Mouse (Mus musculus) hindbrain, embryonic 15.5 days (tissue): Measurements from ENCODE around the gene Diablo. TPM values are rescaled to one million over a fixed set of nuclear protein-coding genes. Genes with fewer than 3 reads are reported as not detected.
"Not testable (repeated sequence)": the region's sequence is repeated elsewhere in the genome, so short reads cannot be mapped to it uniquely, and the experiment has no call there.

Source experiments
- ATAC-seq: fragments of 200-750 bp; cut with Nextera tagmentation; 2 replicates; pipeline ENCODE4 v1.8.0; 2017; ENCODE audit warnings: low read depth, moderate number of reproducible peaks, moderate TSS enrichment; ENCODE audit not compliant: low FRiP score
- H3K27ac ChIP-seq: fragments of 300-500 bp; sonication (generic); replicated peaks from 2 replicates; pipeline ENCODE4 v1.5.1; 2015; ENCODE audit warnings: mild to moderate bottlenecking, inconsistent platforms
- H3K27me3 ChIP-seq: fragments of 300-500 bp; sonication (generic); 2 replicates; pipeline ENCODE4 v1.6.1; 2015; ENCODE audit warnings: control low read depth, inconsistent platforms
- H3K36me3 ChIP-seq: fragments of 300-500 bp; sonication (generic); 2 replicates; pipeline ENCODE4 v1.6.1; 2015; ENCODE audit warnings: control low read depth, inconsistent platforms
- H3K4me1 ChIP-seq: fragments of 300-500 bp; sonication (generic); replicated peaks from 2 replicates; pipeline ENCODE4 v1.6.1; 2015; ENCODE audit warnings: control low read depth, inconsistent platforms
- H3K4me2 ChIP-seq: fragments of 300-500 bp; sonication (generic); 2 replicates; pipeline ENCODE4 v1.6.1; 2015; ENCODE audit warnings: moderate library complexity, mild to moderate bottlenecking, inconsistent platforms
- H3K4me3 ChIP-seq: fragments of 300-500 bp; sonication (generic); 2 replicates; pipeline ENCODE4 v1.5.1; 2015; ENCODE audit warnings: mild to moderate bottlenecking, inconsistent platforms
- H3K9ac ChIP-seq: fragments of 300-500 bp; sonication (generic); 2 replicates; pipeline ENCODE4 v1.6.1; 2015; ENCODE audit warnings: inconsistent platforms
- H3K9me3 ChIP-seq: fragments of 300-500 bp; sonication (generic); 2 replicates; pipeline ENCODE4 v1.6.1; 2016; ENCODE audit warnings: control low read depth, inconsistent platforms
- WGBS: fragments of 180-500 bp; shearing (Covaris S2); methylation state at CpG from one replicate; pipeline ENCODE4 v1.1.7; 2015; 5-methylcytosine and 5-hydroxymethylcytosine counted together
- polyA plus RNA-seq: library from polyadenylated mRNA; unstranded; fragments of >200 nt; fragmentation: Nextera tagmentation; extraction: Ambion mirVana; gene quantifications from 2 replicates; pipeline ENCODE4 v1.2.1, GENCODE M21; 2015

Diablo gene
- polyA plus RNA-seq, 1 experiment from 2014 or later: 106 TPM

DNA sequence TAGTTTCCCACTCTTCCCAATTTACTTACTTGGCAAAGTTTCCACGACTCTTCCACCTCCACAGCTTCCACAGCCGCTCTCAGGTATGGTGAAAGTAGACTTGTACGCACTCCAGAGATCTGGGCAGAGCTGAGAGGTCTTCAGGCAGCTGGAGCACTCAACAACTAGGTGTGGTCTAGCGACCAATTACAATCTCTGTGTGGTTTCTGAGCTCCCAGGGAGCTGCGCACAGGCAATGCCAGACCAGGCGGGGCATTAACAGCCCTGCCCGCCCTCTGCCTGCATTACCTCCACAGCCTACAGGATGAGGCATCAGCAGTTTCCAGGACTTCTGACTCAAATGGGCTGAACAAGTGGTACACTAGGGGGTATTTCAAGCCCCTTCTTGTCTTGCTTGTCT lies 1.3 kb upstream of the Diablo start, which contains the start of gene Gm49027:
Gene Gm49027, minus strand, starts transcription at position 208 of the 400 bp plus-strand sequence.
- Histone ChIP-seq H3K4me2 (peak within 1 kb of the TSS; percentile 77), H3K27me3 (no peaks in the 10 kb centered on the region), H3K4me1 (peaks cover 27% of the 10 kb centered on the region), H3K9ac (peak within 1 kb of the TSS; percentile 50), H3K4me3 (peak within 1 kb of the TSS; percentile 81), H3K27ac (peak within 1 kb of the TSS; percentile 79), H3K9me3 (no peaks in the 10 kb centered on the region), H3K36me3 (peaks cover 18% of the 10 kb centered on the region)
- no peak for ATAC-seq
- WGBS: 90% methylated on average over 7 of the region's 7 CpGs

DNA sequence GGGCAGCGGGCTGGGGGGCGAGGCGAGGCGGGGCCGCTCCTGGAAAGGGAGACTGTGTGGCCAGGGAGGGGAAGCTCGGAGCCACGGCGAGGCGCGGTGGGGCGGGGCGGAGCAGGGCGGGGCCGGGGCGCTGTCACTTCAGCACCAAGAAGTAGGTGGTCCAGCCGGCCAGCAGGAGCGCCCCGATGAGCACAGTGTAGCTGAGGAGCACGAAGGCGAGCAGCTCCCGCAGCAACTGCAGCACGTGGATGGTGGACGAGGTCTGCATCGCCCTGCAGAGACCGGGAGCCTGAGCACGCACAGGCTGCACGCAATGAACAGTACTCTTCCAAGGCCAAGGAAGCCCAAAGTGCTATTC lies 396 bp upstream of the Diablo start:
- 0% methylated on average over 25 of the region's 27 CpGs for WGBS
- H3K27ac ChIP-seq: peak overlapping the region; percentile 79
- H3K9me3 ChIP-seq: no peaks in the 10 kb centered on the region
- peak; percentile 93 for ATAC-seq
- H3K4me3 ChIP-seq: peak overlapping the region; percentile 81
- H3K36me3 ChIP-seq: peaks cover 9% of the 10 kb centered on the region
- H3K9ac ChIP-seq: peak overlapping the region; percentile 50
- H3K4me1 ChIP-seq: peaks cover 27% of the 10 kb centered on the region
- H3K4me2 ChIP-seq: peak overlapping the region; percentile 77
- no peaks in the 10 kb centered on the region for H3K27me3 ChIP-seq

DNA sequence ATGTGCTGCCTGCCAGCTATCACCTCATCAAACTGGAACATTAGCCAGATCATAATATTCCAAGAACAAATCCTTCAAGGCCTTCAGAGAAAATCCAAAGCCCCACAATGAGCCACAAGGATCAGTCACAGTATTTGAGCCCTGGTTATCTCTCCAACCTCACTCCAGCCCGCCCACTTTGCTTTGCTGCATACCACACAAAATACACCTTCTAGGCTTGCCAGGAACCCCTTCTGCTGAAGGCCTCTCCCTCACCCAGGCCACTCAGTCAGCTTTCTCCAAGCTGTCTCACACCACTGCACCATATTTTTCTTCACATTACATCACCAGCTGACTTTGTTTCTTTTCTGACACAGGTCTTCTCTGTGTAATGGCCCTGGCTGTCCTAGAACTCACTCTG lies 1.8 kb downstream of the Diablo start:
- 96% methylated on average over 1 of the region's 1 CpGs for WGBS
- no peak overlapping the region for H3K9ac ChIP-seq
- no peak overlapping the region for H3K27ac ChIP-seq
- peaks cover 27% of the 10 kb centered on the region for H3K4me1 ChIP-seq
- H3K4me3 ChIP-seq: no peak overlapping the region
- H3K27me3 ChIP-seq: no peaks in the 10 kb centered on the region
- peaks cover 14% of the 10 kb centered on the region for H3K36me3 ChIP-seq
- ATAC-seq: no peak
- H3K4me2 ChIP-seq: no peak overlapping the region
- no peaks in the 10 kb centered on the region for H3K9me3 ChIP-seq

DNA sequence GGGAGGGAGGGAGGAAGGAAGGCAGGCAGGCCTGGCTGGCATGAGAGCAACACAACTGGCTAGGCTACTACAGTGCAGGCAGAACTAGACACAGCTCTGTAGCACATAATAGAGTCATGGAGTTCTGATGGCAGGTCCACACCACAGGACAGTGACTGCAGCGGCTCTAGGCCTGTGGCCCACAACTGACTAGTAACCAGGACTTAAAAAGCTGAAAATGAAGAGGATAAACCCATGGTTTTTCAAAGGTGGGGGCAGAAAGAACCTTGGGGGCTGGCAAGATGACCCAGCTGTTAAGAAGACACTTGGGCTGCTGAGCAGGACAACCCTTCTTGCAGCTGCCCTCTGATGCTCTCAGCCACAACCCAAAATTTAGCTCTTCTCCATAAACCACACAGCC lies 2.4 kb downstream of the Diablo start:
- no peak overlapping the region for H3K4me3 ChIP-seq
- no peak overlapping the region for H3K27ac ChIP-seq
- no peak overlapping the region for H3K9ac ChIP-seq
- no peaks in the 10 kb centered on the region for H3K9me3 ChIP-seq
- peaks cover 27% of the 10 kb centered on the region for H3K4me1 ChIP-seq
- H3K4me2 ChIP-seq: no peak overlapping the region
- H3K27me3 ChIP-seq: no peaks in the 10 kb centered on the region
- no peak for ATAC-seq
- H3K36me3 ChIP-seq: peaks cover 17% of the 10 kb centered on the region
- WGBS: 88% methylated on average over 1 of the region's 1 CpGs

DNA sequence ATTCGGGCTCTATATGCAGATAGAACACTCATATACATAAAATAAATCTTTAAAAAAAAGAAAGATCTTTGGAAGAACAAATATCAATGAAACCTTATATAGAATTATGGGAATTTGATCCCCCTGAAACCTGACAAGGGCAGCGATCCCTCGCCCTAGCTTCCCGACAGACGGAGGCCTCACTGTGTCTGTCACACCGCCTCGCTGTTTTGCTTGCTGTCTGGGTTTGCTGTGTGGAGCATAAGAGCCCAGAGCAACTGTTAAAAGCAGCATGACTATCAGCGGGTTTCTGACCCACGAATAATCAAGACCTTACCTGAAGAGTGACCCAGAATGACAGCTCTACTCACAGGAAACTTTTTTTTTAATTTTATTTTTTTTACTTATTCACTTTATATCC lies 3.3 kb downstream of the Diablo start:
- H3K36me3 ChIP-seq: peaks cover 24% of the 10 kb centered on the region
- WGBS: 91% methylated on average over 9 of the region's 9 CpGs
- peaks cover 27% of the 10 kb centered on the region for H3K4me1 ChIP-seq
- H3K27me3 ChIP-seq: no peaks in the 10 kb centered on the region
- H3K9ac ChIP-seq: no peak overlapping the region
- H3K9me3 ChIP-seq: no peaks in the 10 kb centered on the region
- no peak overlapping the region for H3K27ac ChIP-seq
- H3K4me2 ChIP-seq: no peak overlapping the region
- no peak overlapping the region for H3K4me3 ChIP-seq
- ATAC-seq: no peak

DNA sequence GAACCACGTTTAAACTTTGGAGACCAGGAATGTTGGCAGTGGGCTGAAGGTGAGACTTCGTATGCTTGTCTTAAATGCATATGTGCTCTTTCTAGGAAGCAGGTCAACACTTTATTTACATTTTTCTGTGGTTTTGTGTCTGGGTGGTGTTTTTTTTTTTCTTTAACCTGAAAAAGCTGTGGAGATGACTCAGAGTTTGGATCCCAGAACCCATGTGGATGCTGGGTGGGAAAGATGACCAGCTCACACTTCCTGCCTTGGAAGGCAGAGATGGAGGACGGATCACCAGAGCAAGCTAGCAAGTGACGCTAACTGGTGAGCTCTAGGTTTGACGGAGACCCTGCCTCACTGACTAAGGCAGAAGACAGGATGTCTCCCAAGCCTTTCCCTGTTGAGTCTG lies 9.1 kb downstream of the Diablo start:
- Histone ChIP-seq H3K9me3 (no peaks in the 10 kb centered on the region), H3K9ac (no peak overlapping the region), H3K4me1 (no peaks in the 10 kb centered on the region), H3K27ac (no peak overlapping the region), H3K27me3 (no peaks in the 10 kb centered on the region), H3K4me3 (no peak overlapping the region), H3K4me2 (no peak overlapping the region), H3K36me3 (peaks cover 37% of the 10 kb centered on the region)
- no peak for ATAC-seq
- WGBS: 92% methylated on average over 5 of the region's 5 CpGs

DNA sequence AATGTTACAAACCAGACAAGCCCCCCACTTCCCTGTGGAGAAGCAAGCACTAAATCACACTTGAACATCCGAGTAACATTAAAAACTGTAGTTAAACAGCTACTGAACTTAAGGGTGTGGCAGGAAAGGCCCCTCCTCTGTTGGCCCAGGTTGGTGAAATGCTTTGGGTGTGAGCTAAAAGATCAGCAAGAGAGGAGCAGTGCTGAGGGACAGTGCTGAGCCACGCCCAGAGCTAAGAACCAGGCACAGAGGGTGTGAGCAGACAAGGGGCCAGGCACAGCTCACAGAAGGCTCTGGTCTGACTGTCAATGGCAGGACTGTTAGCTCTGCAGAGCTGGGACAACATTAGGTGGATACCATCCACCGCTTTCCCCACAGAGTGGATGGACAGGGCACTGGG lies 11.9 kb downstream of the Diablo start:
- ATAC-seq: no peak
- WGBS: 71% methylated on average over 3 of the region's 3 CpGs
- Histone ChIP-seq H3K9ac (no peak overlapping the region), H3K27me3 (0 out of 2 replicates have a peak, but pooled peaks cover 2% of the 10 kb centered on the region), H3K4me1 (peaks cover 18% of the 10 kb centered on the region), H3K27ac (no peak overlapping the region), H3K36me3 (peaks cover 25% of the 10 kb centered on the region), H3K4me2 (no peak overlapping the region), H3K4me3 (no peak overlapping the region), H3K9me3 (no peaks in the 10 kb centered on the region)

DNA sequence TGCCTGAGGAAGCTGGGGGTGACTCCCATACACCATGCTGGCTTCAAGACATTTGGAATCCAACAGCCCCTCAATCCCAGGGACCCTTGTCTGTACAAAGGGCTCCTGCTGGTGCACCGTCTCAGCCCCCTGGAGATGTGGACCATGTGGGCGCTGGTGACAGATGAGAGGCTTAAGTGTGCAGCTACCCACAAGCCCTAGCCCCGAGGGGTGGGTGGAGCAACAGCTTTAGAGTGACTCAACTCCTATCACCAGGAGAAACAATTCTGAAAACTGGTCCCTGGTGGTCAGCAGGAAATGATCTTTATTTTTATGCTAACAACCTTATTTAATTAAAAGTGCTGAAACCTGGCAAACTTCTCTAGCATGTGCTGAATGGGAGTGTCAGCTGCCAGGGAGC lies 12.6 kb downstream of the Diablo start:
- WGBS: 86% methylated on average over 3 of the region's 3 CpGs
- Histone ChIP-seq H3K4me1 (peaks cover 18% of the 10 kb centered on the region), H3K36me3 (peaks cover 18% of the 10 kb centered on the region)
- H3K27ac ChIP-seq, ATAC-seq, H3K9me3 ChIP-seq, H3K4me3 ChIP-seq, H3K9ac ChIP-seq, H3K4me2 ChIP-seq, H3K27me3 ChIP-seq: not testable (repeated sequence)

DNA sequence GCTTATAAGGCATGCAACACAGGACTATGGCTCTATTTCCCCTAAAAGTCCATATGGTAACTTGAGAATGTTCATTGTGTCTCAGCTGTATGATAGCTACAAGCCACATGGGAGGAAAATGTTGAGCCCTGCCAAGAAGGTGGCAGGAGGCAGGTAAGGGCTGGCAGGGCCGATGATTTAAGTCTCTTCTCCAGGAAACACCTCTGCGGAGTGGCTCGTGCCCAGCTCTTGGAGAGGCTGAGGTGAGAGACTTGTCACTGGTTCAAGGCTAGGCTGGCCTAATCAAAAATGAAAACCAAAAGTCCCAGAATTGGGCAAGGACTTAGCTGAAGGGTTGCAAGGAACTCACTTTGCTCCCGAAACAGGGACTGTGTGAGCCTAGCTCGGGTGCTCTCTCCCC lies 13.8 kb downstream of the Diablo start, which contains the start of gene B3gnt4:
Gene B3gnt4, plus strand, starts transcription at position 301 of the 400 bp plus-strand sequence.
- Histone ChIP-seq H3K4me1 (peaks cover 18% of the 10 kb centered on the region), H3K27ac (no peak within 1 kb of the TSS), H3K9me3 (no peaks in the 10 kb centered on the region), H3K36me3 (peaks cover 10% of the 10 kb centered on the region; the same call in 1 of the 2 replicates), H3K9ac (no peak within 1 kb of the TSS), H3K4me3 (no peak within 1 kb of the TSS), H3K4me2 (peak within 1 kb of the TSS; percentile 86), H3K27me3 (0 out of 2 replicates have a peak, but pooled peaks cover 3% of the 10 kb centered on the region)
- no peak for ATAC-seq
- 88% methylated on average over 5 of the region's 5 CpGs for WGBS

DNA sequence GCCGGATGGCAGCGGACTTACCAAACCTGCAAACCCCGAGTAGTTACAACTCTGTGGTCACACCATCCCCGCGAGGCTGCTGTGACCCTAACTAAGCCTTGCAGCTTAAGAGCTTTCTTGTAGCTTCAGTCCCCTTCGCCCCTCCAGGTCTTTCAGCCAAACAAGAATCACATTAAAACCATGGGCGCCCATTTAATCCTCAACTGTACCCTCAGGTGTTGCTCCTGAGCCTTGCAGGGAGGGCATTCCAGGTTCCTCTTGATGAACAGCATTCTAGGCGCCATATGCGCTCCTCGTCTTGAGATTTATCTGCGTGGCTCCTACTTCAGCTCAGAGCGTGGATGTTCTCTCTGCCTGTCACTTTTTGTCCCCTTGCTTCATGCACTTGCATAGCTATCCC lies 15.1 kb downstream of the Diablo start:
- peak overlapping the region; percentile 86 for H3K4me2 ChIP-seq
- no peak for ATAC-seq
- H3K4me1 ChIP-seq: peaks cover 18% of the 10 kb centered on the region
- no peaks in the 10 kb centered on the region for H3K9me3 ChIP-seq
- peak overlapping the region; percentile 51 for H3K4me3 ChIP-seq
- 8% methylated on average over 12 of the region's 12 CpGs for WGBS
- peaks cover 10% of the 10 kb centered on the region; the same call in 1 of the 2 replicates for H3K36me3 ChIP-seq
- no peak overlapping the region for H3K27ac ChIP-seq
- H3K9ac ChIP-seq: peak overlapping the region; percentile 37
- H3K27me3 ChIP-seq: 0 out of 2 replicates have a peak, but pooled peaks cover 3% of the 10 kb centered on the region

DNA sequence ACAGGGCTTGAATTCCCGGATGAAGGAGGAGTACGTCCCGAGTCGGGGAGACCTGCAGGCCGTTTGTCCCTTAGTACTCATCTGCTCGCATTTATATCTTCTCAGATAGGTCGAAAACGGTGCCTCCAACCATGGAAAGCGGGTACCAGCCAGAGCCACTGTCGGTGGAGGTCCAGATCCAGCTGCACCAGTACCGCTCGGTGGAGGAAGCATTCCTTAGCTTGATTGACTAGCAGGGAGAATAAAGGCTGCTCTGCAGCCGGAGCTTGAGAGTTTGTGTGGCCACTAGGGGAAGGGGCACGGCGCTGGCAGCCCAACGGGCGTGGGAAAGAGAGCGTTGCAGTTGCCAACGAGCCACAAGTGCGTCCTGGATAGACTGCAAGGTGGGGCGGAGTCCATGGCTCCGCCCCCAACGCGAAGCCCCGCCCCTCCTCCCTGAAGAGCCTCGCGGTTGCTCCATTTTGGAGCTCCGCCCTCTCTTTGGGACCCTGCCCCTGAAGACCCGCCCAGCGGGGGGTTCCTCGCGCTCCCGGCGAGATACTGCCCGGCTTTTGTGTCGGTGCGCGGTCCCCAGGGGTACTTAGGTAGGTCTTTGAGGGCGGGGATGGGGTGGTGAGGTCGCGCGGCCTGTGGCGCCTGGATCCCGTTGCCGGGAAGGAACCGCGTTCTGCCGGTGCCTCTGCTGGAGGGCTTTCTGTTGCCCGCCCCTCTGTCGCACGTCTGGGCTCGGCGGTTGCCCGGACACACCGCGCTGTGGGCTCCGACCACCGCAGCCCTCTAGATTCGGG lies 15.8 kb downstream of the Diablo start:
- Histone ChIP-seq H3K4me2 (peak overlapping the region; percentile 86), H3K9me3 (no peaks in the 10 kb centered on the region), H3K4me3 (peak overlapping the region; percentile 51), H3K4me1 (peaks cover 18% of the 10 kb centered on the region), H3K36me3 (peaks cover 10% of the 10 kb centered on the region; the same call in 1 of the 2 replicates), H3K27me3 (0 out of 2 replicates have a peak, but pooled peaks cover 3% of the 10 kb centered on the region), H3K9ac (peak overlapping the region; percentile 37), H3K27ac (peak overlapping the region; percentile 50)
- under 1% methylated on average over 58 of the region's 59 CpGs for WGBS
- ATAC-seq: peak; percentile 90

DNA sequence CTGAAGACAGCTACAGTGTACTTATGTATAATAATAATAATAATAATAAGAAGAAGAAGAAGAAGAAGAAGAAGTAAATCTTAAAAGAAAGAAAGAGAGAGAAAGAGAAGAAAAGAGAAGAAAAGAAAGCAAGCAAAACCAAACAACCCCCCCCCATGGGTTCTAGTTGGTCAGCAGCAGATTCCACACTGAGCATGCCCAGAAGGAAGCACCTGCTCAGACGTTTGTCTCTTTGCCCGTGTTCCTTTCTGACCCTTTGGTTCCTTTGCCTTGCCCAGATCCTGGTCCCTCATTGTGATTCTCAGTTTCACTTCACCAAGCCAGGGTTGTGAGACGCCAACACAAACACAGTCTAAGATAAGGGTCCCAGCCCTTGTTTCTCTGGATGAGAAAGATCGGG lies 22.0 kb downstream of the Diablo start:
- ATAC-seq: no peak
- no peak overlapping the region for H3K4me3 ChIP-seq
- 69% methylated on average over 4 of the region's 4 CpGs for WGBS
- H3K4me2 ChIP-seq: no peak overlapping the region
- H3K27me3 ChIP-seq: no peaks in the 10 kb centered on the region
- no peak overlapping the region for H3K27ac ChIP-seq
- peaks cover 8% of the 10 kb centered on the region; the same call in 1 of the 2 replicates for H3K4me1 ChIP-seq
- H3K36me3 ChIP-seq: no peaks in the 10 kb centered on the region
- no peaks in the 10 kb centered on the region for H3K9me3 ChIP-seq
- H3K9ac ChIP-seq: no peak overlapping the region
